Mouse (Mus musculus) adrenal gland, adult (tissue): ENCODE measurements around the gene Gltpd2.
"Not testable (repeated sequence)": the region's sequence is repeated elsewhere in the genome, so short reads cannot be mapped to it uniquely, and the experiment has no call there.

ENCODE experiments used
- DNase-seq, 2 experiments: peaks; one replicate each; pipeline ENCODE4 v3.0.0; 2022 to 2023; ENCODE audit warnings: low spot score in 1 of 2; ENCODE audit not compliant: inconsistent age in 2 of 2

The Gltpd2 gene

GRCm38 (mm10) chr11:70514288-70514687, 4.7 kb upstream of the Gltpd2 start, which contains the start of gene Vmo1:
Gene Vmo1, minus strand, starts transcription at chr11:70514616.
- no peak for DNase-seq

DNA sequence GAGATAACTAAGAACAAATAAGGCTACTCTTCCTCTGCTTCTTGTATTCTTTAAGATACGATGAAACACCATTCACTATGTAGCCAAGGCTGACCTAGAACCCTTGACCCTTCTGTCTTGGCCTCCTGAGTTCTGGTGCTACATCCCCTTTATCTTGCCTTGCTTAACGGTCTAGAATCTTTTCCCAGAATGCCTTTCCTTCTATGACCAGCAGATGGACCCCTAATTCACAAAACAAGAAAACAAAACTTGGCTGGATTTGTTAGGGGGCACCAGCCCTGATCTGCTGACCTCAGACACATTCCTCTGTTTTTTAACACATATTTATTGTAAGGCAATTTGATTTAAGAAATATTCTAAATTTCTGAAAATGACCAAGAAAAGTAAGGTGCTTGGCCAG, 2.6 kb upstream of the Gltpd2 start:
- peak in 1 of 2 experiments; percentile 83 for DNase-seq

DNA sequence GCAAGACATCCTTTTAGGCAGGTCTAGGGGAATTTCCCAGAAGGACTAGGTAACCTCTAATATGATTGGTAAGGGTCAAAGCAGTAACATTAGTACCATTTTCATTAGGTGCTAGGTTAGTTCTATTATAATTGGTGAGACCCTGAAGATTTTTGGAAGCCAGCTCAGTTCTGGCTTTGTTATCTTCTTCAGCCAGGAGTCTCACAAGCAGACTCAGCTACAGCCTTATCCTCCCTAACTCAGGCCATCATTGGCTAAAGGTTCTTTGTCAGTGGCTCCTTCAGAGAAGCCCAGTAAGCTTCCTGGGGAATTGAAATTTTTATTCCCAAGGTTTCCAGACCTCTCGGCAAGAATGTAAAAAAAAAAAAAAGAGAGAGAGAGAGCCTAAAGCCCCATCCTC, 560 bp upstream of the Gltpd2 start:
- no peak for DNase-seq

DNA sequence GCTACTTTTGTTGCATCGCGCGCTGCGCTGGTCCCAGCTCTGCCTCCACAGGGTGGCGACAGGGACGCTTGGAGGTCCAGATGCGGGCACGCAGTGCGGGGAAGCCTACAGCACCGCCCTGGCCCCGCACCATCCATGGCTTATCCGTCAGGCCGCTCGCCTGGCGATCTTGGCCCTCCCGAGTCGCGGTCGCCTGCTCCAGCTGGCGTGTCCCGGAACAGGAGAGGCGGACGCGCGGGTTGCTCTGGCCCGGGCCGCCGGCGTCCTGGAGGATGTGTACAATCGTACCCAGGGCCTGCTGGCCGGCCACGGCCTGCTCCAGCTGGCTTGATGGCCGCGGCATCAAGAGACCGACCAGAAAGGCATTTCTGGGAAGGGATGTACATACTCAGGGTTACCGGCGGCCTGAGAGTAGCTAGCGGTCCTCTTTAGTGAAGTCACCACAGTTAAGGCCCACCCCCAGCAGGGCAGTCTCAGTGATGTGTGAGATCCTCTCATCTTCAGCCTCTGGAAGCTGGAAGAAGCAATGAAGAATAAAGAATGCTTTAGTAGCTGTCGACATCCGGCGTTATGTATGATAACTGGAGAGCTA, 1.3 kb downstream of the Gltpd2 start:
- peak; percentile 56 to 79 for DNase-seq

GRCm38 (mm10) chr11:70523306-70523989, 4.5 kb downstream of the Gltpd2 start:
- peak in 1 of 2 experiments; percentile 33 for DNase-seq

- no peak for DNase-seq
Observed at GRCm38 (mm10) chr11:70524782-70525181, 5.8 kb downstream of the Gltpd2 start.

DNA sequence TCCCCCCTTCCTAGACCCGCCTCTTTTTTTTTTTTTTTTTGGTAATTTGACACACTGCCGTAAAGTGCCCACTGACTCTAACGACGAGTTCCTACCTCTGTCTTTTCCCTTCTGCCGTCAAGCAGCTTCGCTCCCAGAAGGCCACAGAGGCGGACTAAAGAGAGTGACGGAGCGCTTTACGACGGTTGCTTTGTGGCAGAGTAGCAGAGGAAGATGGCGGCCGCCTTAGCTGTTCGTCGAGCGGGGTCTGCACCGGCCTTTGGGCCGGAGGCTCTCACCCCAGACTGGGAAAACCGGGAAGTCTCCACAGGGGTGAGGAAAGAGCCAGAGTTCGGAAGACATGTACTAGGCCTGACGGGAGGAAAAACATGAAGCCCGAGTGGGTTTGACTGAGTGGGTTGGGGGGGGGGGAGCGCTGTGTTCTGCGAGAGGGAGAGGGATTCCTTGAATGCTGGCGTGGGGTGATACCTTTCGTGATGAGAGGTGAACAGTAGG, 6.2 kb downstream of the Gltpd2 start, which contains the start of gene Psmb6:
TSS of gene Psmb6 (plus strand) at position 184 of the 495 bp plus-strand sequence.
- DNase-seq: peak; percentile 93 to 97

GRCm38 (mm10) chr11:70525726-70526125, 6.7 kb downstream of the Gltpd2 start:
- DNase-seq: no peak

DNA sequence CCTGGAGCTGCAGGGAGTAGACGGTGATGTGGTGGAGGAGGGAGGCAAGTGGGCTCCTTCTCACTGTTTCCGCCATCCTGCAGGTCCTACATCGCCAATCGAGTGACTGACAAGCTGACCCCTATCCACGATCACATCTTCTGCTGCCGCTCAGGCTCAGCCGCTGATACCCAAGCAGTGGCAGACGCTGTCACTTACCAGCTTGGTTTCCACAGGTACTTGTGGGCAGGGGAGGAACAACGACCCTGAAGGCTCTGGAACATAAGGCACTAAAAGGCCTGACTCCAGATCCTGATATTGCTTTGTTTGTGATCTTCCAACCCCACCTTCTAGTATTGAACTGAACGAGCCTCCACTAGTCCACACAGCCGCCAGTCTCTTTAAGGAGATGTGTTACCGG, 7.2 kb downstream of the Gltpd2 start:
- no peak for DNase-seq

DNA sequence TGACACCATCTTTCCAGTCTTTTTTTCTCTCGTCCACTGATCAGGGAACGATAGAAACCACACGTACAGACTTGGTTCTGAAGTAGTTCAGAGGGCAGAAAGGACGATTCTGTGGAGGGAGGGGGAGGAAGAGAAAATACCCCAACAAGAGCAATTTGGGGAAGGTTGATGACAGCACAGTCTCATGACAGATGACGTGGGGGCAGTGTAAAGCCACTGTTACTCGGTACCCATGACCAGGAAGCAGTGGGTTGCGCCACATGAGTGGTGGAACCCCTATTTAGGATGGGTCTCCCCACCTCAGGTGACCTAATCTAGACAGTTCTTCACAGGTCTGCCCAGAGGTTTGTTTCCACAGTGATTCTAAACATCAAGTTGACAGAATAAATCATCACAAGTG, 9.6 kb downstream of the Gltpd2 start:
- peak in 1 of 2 experiments; percentile 20 for DNase-seq

DNA sequence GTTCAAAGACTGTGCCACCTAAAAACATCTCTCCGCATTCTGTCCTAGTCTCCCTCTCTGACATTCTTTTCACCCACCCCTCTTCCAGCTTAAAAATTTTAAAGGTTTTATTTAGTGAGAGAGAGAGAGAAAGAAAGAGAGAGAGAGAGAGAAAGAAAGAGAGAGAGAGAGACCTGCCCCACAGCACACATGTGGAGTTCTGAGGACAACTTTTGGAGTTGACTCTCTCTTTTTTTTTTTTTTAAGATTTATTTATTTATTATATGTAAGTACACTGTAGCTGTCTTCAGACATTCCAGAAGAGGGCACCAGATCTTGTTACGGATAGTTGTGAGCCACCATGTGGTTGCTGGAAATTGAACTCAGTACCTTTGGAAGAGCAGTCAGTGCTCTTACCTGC, 12.1 kb downstream of the Gltpd2 start:
- DNase-seq: not testable (repeated sequence)

DNA sequence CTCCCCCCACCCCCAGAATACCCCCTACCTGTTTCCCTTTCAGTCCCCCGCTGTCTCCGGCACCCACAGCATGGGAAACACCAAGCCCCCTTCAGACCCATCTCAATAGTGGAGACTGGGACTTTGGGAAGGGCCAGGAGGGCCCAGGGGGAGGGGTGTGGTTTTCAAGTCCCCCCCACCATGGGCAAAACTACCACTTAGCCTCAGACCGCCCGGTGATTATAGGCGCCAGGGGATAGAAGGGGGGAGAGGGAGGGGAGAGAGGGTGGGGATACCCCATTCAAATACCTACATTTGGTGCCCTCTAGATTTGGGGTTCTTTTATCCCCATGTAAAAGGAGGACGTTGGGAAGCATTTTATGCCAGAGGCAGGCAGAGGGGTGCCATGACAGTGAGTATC, 13.8 kb downstream of the Gltpd2 start, which contains the start of gene Gm40193:
TSS of gene Gm40193 (minus strand) at position 101 of the 400 bp plus-strand sequence.
- no peak for DNase-seq

GRCm38 (mm10) chr11:70539423-70539822, 20.4 kb downstream of the Gltpd2 start:
- peak in 1 of 2 experiments; percentile 30 for DNase-seq

DNA sequence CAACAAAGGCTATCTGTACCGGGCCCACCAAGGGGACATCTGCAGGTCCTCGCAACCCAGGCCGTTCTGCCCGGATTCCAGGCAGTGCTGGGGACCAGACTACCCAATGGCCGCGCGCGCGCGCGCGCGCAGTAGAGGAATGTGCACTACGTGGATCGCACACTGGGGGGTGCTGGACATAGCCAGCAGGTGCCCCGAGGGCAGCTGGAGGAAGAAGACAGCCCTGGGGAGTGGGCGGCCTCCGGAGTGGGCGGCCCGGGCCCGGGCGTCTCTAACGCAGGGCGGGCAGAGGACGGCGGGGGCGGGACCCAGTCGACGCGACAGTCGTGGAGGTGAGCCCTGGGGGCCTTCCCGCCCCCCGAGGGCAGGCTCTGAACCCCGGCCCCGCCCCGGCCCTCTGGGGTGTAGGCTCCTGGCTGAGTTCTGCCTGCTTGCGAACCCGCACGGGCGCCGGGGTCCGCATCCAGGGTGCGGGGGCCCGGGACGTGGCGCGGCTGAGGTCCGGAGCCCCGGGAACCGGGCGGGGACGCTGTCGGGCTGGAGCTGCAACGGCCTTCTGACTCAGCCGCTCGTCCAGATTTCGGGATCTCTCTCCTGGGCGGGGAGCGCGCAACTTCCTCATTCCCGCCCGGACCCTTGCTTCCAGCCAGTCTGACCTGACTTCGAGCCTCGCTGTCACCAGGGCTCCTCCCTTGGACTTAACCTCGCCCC, 21.0 kb downstream of the Gltpd2 start, which contains the start of gene Pld2:
TSS of gene Pld2 (plus strand) at position 188 of the 711 bp plus-strand sequence.
- peak; percentile 94 to 96 for DNase-seq

DNA sequence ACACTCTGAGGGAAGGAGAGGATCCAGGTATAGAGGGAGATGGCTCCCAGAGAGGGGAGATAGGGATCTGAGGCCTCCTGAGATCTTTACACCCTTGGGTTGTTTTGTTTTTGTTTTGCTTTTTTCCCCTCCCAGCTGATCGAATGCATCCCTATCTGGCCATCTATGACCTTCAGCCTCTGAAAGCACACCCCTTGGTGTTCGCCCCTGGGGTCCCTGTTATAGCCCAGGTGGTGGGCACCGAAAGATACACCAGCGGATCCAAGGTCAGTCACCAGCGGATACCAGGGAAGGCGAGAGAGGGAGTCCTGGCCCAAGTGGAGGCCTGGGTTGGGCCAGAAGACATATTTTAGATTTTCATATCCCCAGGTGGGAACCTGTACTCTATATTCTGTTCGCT, 21.9 kb downstream of the Gltpd2 start:
- peak in 1 of 2 experiments; percentile 34 for DNase-seq

GRCm38 (mm10) chr11:70541415-70541814, 22.4 kb downstream of the Gltpd2 start:
- DNase-seq: peak in 1 of 2 experiments; percentile 31

- no peak for DNase-seq
Observed at GRCm38 (mm10) chr11:70544496-70544895, 25.5 kb downstream of the Gltpd2 start.

- DNase-seq: no peak
Observed at GRCm38 (mm10) chr11:70551526-70551925, 32.5 kb downstream of the Gltpd2 start.

DNA sequence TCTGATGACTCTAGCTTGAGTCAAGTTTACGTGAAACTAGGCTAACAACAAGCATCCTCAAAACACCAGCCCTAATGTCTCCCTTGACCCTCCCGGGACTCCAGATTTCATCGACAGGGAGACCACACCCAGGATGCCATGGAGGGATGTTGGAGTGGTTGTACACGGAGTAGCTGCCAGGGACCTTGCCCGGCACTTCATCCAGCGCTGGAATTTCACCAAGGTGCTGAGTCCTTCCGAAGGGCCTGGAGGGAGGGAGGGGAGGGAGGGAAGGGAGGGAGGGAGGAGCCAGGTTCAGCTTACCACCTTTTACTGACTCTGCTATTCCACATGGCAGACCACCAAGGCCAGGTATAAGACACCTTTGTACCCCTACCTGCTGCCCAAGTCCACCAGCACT, 34.9 kb downstream of the Gltpd2 start:
- DNase-seq: no peak

- DNase-seq: no peak
Observed at GRCm38 (mm10) chr11:70557545-70557944, 38.5 kb downstream of the Gltpd2 start.

DNA sequence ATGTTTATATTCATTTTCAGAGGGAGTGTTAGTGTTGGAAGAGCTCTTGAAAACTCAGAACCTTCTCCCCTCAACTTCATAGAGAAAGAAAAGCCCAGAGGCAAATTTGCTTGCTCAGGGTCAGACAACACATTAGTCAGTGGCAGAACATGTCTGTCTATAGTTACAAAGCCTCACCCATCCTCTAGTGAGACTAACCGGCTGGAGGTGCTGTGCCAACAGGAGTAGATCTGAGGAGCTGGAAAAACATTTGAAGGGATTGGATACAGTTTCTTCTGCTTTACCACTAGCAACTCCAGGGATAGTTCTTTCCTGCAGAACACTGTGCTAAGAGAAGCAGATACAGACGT, 42.9 kb downstream of the Gltpd2 start:
- no peak for DNase-seq
